Mouse (Mus musculus): ENCODE measurements at regions not wholly inside any gene's neighbourhood (a gene's known extent, or its start where the extent isn't known, plus 50 kb on each side); places are given as distances from the start of the nearest gene placed in this dataset.

DNA sequence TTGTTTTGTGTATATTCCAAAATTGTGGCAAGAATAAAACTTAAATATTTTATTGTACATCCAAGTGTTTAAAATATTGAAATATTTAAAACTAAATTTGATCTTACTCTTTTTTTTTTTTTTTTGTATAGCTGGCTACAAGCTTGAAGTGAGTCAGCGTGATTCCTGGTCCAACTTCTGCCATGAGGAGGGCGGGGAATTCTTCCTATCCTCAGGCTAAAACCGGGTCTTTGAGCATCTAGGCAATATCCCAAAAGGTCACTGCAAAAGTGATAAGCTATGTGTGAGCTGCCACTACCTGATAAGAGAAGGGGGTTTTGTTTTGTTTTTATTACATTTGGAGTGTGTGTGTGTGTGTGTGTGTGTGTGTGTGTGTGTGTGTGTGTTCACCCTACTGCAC lies 308.1 kb upstream of the Id4 start:
- H3K4me3 ChIP-seq (ENCODE audit: low read depth, low read length) = no peak overlapping the region
- H3K9ac ChIP-seq (ENCODE audit: low read depth, low read length) = no peak overlapping the region
- no peaks in the 10 kb centered on the region for H3K9me3 ChIP-seq (ENCODE audit: control insufficient read depth, low read length)
- DNase-seq (ENCODE audit: low spot score) = no peak
- no peaks in the 10 kb centered on the region for H3K4me1 ChIP-seq (replicated peaks; ENCODE audit: control insufficient read depth, insufficient read depth, low read length)
- no peak overlapping the region for H3K27ac ChIP-seq (ENCODE audit: low read depth, low read length)
- no peaks in the 10 kb centered on the region for H3K36me3 ChIP-seq (ENCODE audit: control insufficient read depth, insufficient read depth, low read length)
- WGBS = 63% methylated on average over 3 of the region's 3 CpGs
- H3K4me2 ChIP-seq = no peak overlapping the region
- ATAC-seq (replicated peaks; ENCODE audit: low FRiP score) = no peak
- H3K27me3 ChIP-seq (replicated peaks; ENCODE audit: control insufficient read depth, insufficient read depth, low read length) = no peaks in the 10 kb centered on the region

DNA sequence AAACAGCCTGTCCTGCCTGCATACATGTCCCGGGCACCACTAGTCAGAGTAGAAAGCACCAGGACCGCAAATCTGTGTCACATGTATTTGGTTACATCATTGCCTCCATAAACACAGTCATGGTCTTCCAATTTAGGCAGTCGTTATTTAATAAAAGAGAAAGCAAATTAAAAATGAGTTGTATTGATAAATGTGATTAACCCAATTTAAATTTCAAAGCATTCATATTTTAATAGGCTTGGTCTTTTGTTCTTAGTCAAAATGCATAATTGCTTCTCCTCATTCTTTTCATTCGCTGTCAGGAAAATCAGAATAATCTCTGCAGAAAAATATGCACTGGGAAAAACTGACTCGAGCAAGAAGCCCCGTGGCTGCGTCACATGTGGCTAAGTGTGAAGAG lies 307.3 kb upstream of the Id4 start:
- no peaks in the 10 kb centered on the region for H3K27me3 ChIP-seq (replicated peaks; ENCODE audit: control insufficient read depth, insufficient read depth, low read length)
- no peak overlapping the region for H3K27ac ChIP-seq (ENCODE audit: low read depth, low read length)
- 76% methylated on average over 7 of the region's 7 CpGs for WGBS
- ATAC-seq (replicated peaks; ENCODE audit: low FRiP score) (no peak), DNase-seq (ENCODE audit: low spot score) (no peak)
- no peaks in the 10 kb centered on the region for H3K9me3 ChIP-seq (ENCODE audit: control insufficient read depth, low read length)
- H3K36me3 ChIP-seq (ENCODE audit: control insufficient read depth, insufficient read depth, low read length) = no peaks in the 10 kb centered on the region
- no peak overlapping the region for H3K4me3 ChIP-seq (ENCODE audit: low read depth, low read length)
- no peak overlapping the region for H3K4me2 ChIP-seq
- no peaks in the 10 kb centered on the region for H3K4me1 ChIP-seq (replicated peaks; ENCODE audit: control insufficient read depth, insufficient read depth, low read length)
- H3K9ac ChIP-seq (ENCODE audit: low read depth, low read length) = no peak overlapping the region

DNA sequence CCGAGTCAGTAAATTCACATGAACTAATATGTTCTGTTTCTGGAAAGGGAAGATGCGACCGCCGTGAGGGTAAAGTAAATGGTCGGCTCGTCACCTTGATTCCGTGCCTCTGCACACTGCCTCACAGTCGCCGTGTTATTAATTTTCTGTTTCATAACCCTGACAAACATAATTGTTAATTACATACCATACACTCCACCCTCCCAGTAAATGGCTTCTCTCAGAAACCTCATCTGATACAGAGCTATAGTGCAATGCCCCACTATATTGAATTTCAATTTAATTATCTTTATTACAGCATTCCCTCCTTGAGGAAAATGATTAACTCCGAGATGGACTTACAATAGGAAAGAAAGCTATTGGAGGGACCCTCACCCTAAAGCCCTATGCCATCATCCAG lies 305.5 kb upstream of the Id4 start:
- WGBS = 87% methylated on average over 10 of the region's 10 CpGs
- Histone ChIP-seq H3K36me3 (ENCODE audit: control insufficient read depth, insufficient read depth, low read length) (no peaks in the 10 kb centered on the region), H3K9ac (ENCODE audit: low read depth, low read length) (no peak overlapping the region), H3K4me2 (no peak overlapping the region), H3K4me3 (ENCODE audit: low read depth, low read length) (no peak overlapping the region), H3K27me3 (replicated peaks; ENCODE audit: control insufficient read depth, insufficient read depth, low read length) (no peaks in the 10 kb centered on the region), H3K4me1 (replicated peaks; ENCODE audit: control insufficient read depth, insufficient read depth, low read length) (no peaks in the 10 kb centered on the region), H3K9me3 (ENCODE audit: control insufficient read depth, low read length) (no peaks in the 10 kb centered on the region), H3K27ac (ENCODE audit: low read depth, low read length) (no peak overlapping the region)
- ATAC-seq (replicated peaks; ENCODE audit: low FRiP score) (no peak), DNase-seq (ENCODE audit: low spot score) (no peak)

DNA sequence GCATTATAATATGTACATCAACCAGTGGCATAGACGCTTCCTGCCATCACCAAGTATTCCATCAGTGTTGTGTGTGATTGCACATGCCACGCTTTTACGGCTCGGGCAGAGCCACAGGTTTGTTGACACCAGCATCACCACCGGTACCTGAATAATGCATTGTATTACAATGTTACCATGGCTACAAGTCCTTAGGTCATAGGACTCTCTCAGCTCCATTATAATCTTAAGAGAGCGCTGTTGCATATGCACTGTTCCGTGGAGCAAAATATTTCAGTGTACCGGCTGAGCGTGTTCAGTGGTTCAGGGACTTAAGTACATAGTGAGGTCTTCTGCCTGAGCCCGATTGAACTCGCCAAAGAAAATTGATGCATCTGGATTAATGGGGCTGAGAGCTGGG lies 303.4 kb upstream of the Id4 start:
- H3K27ac ChIP-seq (ENCODE audit: low read depth, low read length) = no peak overlapping the region
- no peaks in the 10 kb centered on the region for H3K36me3 ChIP-seq (ENCODE audit: control insufficient read depth, insufficient read depth, low read length)
- H3K4me1 ChIP-seq (replicated peaks; ENCODE audit: control insufficient read depth, insufficient read depth, low read length) = no peaks in the 10 kb centered on the region
- DNase-seq (ENCODE audit: low spot score) (no peak), ATAC-seq (replicated peaks; ENCODE audit: low FRiP score) (no peak)
- H3K4me2 ChIP-seq = no peak overlapping the region
- H3K27me3 ChIP-seq (replicated peaks; ENCODE audit: control insufficient read depth, insufficient read depth, low read length) = no peaks in the 10 kb centered on the region
- no peaks in the 10 kb centered on the region for H3K9me3 ChIP-seq (ENCODE audit: control insufficient read depth, low read length)
- H3K4me3 ChIP-seq (ENCODE audit: low read depth, low read length) = no peak overlapping the region
- 88% methylated on average over 11 of the region's 11 CpGs for WGBS
- H3K9ac ChIP-seq (ENCODE audit: low read depth, low read length) = no peak overlapping the region

DNA sequence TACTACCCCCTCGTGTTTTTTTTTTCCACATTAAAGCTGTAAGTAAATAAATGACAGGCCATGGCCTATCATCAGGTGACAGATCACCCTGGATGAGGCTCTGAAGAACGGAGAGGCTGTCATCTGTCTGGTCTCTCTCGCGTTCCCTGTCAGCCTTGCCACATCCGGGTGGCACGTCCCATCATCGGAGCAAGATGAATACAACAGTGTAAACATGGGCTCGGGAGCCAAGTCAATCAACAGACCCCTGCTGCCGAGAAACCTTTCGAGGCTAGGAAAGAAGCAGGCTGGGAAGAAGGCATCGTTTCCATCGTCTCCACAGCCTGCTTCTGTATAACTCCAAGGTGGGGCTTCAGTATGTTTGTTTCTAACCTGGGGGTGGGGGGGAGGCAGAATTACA lies 286.8 kb upstream of the Id4 start:
- no peaks in the 10 kb centered on the region for H3K9me3 ChIP-seq (ENCODE audit: control insufficient read depth, low read length)
- no peak for ATAC-seq (replicated peaks; ENCODE audit: low FRiP score)
- H3K36me3 ChIP-seq (ENCODE audit: control insufficient read depth, insufficient read depth, low read length) = no peaks in the 10 kb centered on the region
- no peaks in the 10 kb centered on the region for H3K4me1 ChIP-seq (replicated peaks; ENCODE audit: control insufficient read depth, insufficient read depth, low read length)
- H3K27ac ChIP-seq (ENCODE audit: low read depth, low read length) = no peak overlapping the region
- 44% methylated on average over 12 of the region's 12 CpGs for WGBS
- DNase-seq (ENCODE audit: low spot score) = no peak
- H3K27me3 ChIP-seq (replicated peaks; ENCODE audit: control insufficient read depth, insufficient read depth, low read length) = no peaks in the 10 kb centered on the region
- no peak overlapping the region for H3K4me3 ChIP-seq (ENCODE audit: low read depth, low read length)
- no peak overlapping the region for H3K9ac ChIP-seq (ENCODE audit: low read depth, low read length)
- no peak overlapping the region for H3K4me2 ChIP-seq

DNA sequence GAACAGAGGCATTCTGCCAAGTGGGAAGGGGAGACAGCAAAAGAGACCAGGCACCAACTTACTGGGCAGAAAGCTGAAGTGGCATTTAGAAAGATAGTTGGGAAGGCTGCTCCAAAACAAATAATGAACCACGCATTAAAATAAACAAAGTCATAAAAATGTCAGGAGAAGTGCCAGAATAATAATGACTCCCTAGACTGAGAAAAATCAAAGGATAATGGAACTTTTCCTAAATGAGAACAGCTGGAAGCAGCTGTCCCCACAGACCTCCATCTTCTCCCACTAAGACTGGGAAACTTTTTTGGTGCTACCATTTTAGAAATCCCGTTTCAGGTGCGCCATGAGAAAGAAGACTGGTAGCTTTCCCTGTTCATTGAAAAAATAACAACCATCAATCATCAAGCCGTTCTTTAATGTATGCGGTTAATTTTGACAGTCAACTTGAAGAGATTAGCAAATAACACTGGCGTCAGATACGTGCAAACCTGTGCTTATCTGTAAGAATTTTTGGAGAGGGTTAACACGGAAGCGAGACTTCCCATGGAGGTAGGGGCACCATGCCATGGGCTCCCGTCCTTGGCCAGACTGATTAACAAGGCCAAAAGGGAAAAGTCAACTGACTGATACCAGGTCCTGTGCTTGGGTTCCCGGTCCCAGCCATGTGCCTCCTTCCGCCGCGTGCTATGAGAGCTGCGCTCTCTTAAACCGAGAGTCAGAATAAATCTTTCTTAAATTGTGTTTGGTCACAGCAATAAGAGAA lies 286.1 kb upstream of the Id4 start:
- Histone ChIP-seq H3K27me3 (replicated peaks; ENCODE audit: control insufficient read depth, insufficient read depth, low read length) (no peaks in the 10 kb centered on the region), H3K27ac (ENCODE audit: low read depth, low read length) (no peak overlapping the region), H3K9me3 (ENCODE audit: control insufficient read depth, low read length) (no peaks in the 10 kb centered on the region), H3K36me3 (ENCODE audit: control insufficient read depth, insufficient read depth, low read length) (no peaks in the 10 kb centered on the region), H3K4me3 (ENCODE audit: low read depth, low read length) (no peak overlapping the region), H3K9ac (ENCODE audit: low read depth, low read length) (no peak overlapping the region), H3K4me1 (replicated peaks; ENCODE audit: control insufficient read depth, insufficient read depth, low read length) (no peaks in the 10 kb centered on the region), H3K4me2 (no peak overlapping the region)
- 80% methylated on average over 16 of the region's 16 CpGs for WGBS
- DNase-seq (ENCODE audit: low spot score) (no peak), ATAC-seq (replicated peaks; ENCODE audit: low FRiP score) (no peak)

DNA sequence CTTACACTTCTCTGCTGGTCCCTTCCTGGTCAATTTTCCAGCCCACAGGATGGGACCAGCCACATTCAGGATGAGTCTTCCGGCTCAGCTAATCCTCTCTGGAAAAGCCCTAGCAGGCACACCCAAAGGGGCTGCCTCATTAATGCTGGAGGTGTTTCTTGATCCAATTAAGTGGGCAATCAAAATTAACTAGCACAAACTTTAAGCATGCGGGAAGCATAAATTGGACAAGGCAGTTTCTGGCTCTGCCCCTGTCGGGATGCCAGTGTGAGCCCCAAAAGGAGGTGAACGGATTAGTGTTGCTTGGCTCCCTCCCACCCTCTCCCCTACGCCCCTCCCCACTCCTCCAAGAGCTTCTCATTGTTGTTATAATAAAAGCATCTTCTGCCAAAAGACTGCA lies 262.5 kb upstream of the Id4 start:
- Histone ChIP-seq H3K27me3 (replicated peaks; ENCODE audit: control insufficient read depth, insufficient read depth, low read length) (no peaks in the 10 kb centered on the region), H3K4me3 (ENCODE audit: low read depth, low read length) (no peak overlapping the region), H3K9ac (ENCODE audit: low read depth, low read length) (no peak overlapping the region), H3K4me1 (replicated peaks; ENCODE audit: control insufficient read depth, insufficient read depth, low read length) (no peaks in the 10 kb centered on the region), H3K9me3 (ENCODE audit: control insufficient read depth, low read length) (no peaks in the 10 kb centered on the region), H3K27ac (ENCODE audit: low read depth, low read length) (no peak overlapping the region), H3K36me3 (ENCODE audit: control insufficient read depth, insufficient read depth, low read length) (no peaks in the 10 kb centered on the region), H3K4me2 (no peak overlapping the region)
- DNase-seq (ENCODE audit: low spot score) = no peak
- WGBS = 57% methylated on average over 5 of the region's 5 CpGs
- no peak for ATAC-seq (replicated peaks; ENCODE audit: low FRiP score)

DNA sequence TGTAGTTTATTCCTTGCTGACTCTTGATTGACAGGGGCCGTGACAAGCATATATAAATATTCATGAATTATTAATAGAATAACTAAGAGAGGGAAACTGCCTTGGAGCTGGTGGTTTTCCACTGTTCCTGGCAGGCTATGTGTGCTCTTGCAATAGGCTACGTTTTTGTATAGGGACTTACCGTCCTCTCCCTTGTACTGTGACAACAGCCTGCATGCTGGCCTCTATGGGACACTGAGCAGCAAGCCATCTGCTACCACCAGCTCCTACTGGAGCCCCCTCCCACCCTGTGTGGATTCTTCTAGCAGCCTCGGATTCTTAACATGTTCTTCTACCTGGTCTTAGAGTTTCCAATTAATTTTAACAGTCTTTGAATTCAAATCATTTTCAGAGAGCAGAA lies 261.6 kb upstream of the Id4 start:
- no peak for ATAC-seq (replicated peaks; ENCODE audit: low FRiP score)
- Histone ChIP-seq H3K36me3 (ENCODE audit: control insufficient read depth, insufficient read depth, low read length) (no peaks in the 10 kb centered on the region), H3K9ac (ENCODE audit: low read depth, low read length) (no peak overlapping the region), H3K9me3 (ENCODE audit: control insufficient read depth, low read length) (no peaks in the 10 kb centered on the region), H3K4me1 (replicated peaks; ENCODE audit: control insufficient read depth, insufficient read depth, low read length) (no peaks in the 10 kb centered on the region), H3K4me2 (no peak overlapping the region), H3K27ac (ENCODE audit: low read depth, low read length) (no peak overlapping the region), H3K27me3 (replicated peaks; ENCODE audit: control insufficient read depth, insufficient read depth, low read length) (no peaks in the 10 kb centered on the region), H3K4me3 (ENCODE audit: low read depth, low read length) (no peak overlapping the region)
- WGBS = 74% methylated on average over 4 of the region's 4 CpGs
- DNase-seq (ENCODE audit: low spot score) = no peak

DNA sequence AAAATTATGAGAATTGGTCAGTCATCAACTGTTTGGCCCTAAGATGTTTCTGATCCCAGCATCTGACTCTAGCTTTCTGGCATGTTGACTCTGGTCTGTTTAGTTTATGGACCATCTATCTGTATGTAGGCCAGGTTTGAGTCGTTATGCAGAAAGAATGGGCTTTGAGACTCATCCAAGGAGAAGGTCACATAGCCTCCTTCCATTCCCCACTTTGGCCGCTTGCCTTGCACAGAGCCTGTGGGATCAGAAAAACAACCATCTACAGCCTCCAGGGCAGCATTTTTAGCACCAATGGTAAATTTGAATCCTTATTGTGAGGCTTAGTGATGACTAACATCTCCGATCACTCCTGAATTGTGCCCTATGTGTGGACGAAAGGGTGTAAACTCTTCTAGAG lies 257.9 kb upstream of the Id4 start:
- Histone ChIP-seq H3K36me3 (ENCODE audit: control insufficient read depth, insufficient read depth, low read length) (no peaks in the 10 kb centered on the region), H3K4me1 (replicated peaks; ENCODE audit: control insufficient read depth, insufficient read depth, low read length) (no peaks in the 10 kb centered on the region), H3K27me3 (replicated peaks; ENCODE audit: control insufficient read depth, insufficient read depth, low read length) (no peaks in the 10 kb centered on the region), H3K4me3 (ENCODE audit: low read depth, low read length) (no peak overlapping the region), H3K9ac (ENCODE audit: low read depth, low read length) (no peak overlapping the region), H3K4me2 (no peak overlapping the region), H3K9me3 (ENCODE audit: control insufficient read depth, low read length) (no peaks in the 10 kb centered on the region), H3K27ac (ENCODE audit: low read depth, low read length) (no peak overlapping the region)
- no peak for DNase-seq (ENCODE audit: low spot score)
- ATAC-seq (replicated peaks; ENCODE audit: low FRiP score) = no peak
- WGBS = 83% methylated on average over 4 of the region's 4 CpGs

Measured in liver, embryonic 11.5 days (tissue).